Mouse (Mus musculus) kidney, adult 9 months (tissue): ENCODE results near the gene Gnaq.
"Not testable (repeated sequence)": the region's sequence is repeated elsewhere in the genome, so short reads cannot be mapped to it uniquely, and the experiment has no call there.

Source experiments
- DNase-seq: peaks from one replicate; pipeline ENCODE4 v3.0.0; 2022

Gene Gnaq

GRCm38 (mm10) chr19:16132791-16132864 lies at the start of gene Gnaq:
Gene Gnaq (plus strand): TSS chr19:16132831.
- DNase-seq, result no peak

DNA sequence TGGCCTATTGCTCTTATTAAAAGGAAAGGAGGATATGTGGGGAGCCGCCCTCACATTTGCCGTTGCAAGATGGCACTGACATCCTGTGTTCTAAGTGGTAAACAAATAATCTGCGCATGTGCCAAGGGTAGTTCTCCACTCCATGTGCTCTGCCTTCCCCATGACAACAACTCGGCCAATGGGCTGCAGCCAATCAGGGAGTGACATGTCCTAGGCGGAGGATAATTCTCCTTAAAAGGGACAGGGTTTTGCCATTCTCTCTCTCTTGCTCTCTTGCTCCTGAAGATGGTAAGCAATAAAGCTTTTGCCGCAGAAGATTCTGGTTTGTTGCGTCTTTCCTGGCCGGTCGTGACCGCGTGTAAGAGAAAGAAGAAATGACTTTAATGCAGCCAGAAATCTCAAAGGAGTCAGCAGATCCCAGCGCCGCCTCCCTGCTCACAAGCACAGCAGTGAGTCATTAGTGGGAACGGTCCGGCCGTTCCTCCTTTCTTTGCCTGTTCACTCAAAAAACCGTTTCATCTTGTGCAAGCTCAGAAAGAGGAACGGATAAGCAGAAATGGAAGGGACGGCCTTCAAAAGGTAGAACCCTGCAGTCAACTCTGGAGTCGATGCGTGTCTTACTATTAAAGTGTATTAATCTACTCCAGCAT lies 48.5 kb upstream of the Gnaq start:
- DNase-seq, result not testable (repeated sequence)

GRCm38 (mm10) chr19:16085248-16085647 lies 47.4 kb upstream of the Gnaq start:
- DNase-seq, result no peak

GRCm38 (mm10) chr19:16086154-16086553 lies 46.5 kb upstream of the Gnaq start:
- DNase-seq, result no peak

DNA sequence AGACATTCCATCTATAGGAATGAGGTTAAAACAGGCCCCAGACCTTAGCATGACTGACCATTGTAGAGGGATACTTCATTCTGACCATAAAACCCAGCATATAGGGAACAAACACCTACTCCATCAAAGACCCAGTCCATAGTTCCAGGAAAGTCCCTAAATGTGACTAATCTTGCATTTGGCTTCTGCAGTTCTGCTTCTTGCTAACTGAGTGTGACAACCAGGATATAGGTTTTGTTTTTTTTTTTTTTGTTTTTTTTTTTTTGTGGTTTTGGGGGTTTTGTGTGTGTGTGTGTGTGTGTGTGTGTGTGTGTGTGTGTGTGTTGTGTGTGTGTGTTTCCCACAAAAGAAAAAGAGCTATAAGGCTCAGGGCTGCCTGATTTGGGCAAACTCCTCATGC lies 46.0 kb upstream of the Gnaq start:
- no peak for DNase-seq

- no peak for DNase-seq
These were observed 45.2 kb upstream of the Gnaq start for GRCm38 (mm10) chr19:16087391-16087790.

DNA sequence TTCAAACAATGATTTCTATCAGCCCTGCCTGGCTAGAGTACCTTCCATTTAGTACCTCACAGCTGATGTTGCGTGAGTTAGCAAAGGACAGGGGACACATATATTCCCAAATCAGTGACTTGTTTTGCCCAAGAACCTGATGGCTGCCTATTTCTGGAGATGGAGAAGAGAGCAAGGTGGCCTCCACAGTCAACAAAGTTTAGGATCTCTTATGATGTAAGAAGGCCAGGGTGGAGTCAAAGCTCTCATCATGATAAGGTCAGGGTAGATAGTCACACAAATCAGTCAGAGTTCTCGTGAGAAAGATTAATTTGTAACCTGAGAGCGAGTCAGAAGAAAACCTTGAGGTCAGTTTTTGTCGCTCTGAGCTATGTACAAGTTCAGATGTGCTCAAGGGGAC lies 39.0 kb upstream of the Gnaq start:
- no peak for DNase-seq

DNA sequence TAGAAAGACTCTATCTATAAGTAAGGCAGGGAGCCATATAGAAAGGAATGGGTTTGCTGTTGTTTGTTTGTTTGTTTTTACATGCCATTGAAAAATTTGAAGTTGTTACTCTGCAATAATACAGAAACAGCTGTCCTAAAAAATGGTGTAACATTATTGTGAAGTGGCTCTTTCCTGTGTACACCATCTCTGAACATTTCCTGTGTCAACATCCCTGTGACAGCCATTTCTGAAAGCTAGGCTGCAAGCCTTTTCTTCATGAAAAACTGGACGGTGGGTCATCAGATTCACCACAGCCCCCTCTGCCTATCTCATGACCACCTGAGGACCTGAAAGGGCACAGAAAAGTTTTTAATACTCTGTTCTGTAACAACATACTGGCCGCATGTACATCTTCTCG lies 22.7 kb upstream of the Gnaq start:
- DNase-seq, result no peak

- no peak for DNase-seq
These were observed 22.0 kb upstream of the Gnaq start for GRCm38 (mm10) chr19:16110670-16111069.

DNA sequence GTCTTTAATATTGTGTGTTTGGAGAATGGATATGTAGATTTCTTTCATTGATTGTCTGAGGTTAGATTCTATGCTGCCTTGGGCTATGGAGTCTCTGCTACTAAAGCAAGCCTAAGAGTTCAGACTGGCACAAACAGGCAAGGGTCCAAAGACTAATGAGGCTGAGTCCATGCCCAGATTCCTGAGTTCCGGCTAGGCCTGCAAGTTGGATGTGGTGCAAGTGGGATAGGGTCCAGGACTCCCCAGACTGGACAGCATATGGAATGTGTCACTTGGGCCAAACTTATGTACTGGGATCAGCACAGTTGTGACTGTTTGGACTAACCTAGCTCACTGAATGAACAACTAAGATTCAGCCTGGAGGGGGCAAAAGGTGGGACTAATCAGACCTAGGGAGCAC lies 19.3 kb upstream of the Gnaq start:
- peak; percentile 88 for DNase-seq

DNA sequence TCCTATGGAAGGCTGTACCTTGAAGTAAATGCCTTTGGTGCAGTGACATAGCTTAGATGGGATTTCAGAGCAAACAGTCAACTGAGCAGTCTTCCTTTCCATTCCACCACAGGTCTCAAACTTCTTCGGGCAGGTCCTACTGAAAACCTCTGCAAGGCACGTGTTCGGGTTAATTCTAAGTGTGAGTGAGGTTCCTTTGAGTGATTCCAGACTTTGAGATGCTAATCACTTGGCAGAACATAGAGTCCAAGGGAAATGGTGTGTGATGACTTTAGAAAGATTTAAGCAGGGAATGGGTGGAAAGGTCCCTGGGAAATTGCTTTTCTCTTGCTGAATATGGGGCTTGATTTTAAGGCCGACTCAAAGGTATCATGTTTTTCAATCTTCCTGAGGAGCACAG lies 14.2 kb upstream of the Gnaq start:
- DNase-seq, result peak; percentile 66

DNA sequence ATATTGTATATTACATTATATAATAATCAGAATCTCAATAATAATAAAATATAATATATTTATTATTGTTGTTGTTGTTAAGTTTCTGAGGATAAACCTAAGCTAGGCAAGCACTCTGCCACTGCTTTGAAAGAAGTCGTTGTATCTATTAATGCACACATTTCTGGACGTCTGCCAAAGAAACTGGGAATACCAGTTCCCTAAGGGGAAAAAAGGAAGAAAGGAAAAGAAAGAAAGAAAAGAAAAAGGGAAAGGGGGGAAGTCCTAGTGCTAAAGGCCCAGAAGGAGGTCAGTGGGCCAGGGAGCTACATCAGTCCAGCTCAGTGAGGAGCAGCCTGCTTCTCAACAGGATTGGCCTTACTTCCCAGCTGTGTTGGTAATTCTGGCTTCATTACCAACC lies 11.3 kb upstream of the Gnaq start:
- DNase-seq, result no peak

- DNase-seq, result peak; percentile 67
These were observed 3.9 kb upstream of the Gnaq start for GRCm38 (mm10) chr19:16128715-16129114.

DNA sequence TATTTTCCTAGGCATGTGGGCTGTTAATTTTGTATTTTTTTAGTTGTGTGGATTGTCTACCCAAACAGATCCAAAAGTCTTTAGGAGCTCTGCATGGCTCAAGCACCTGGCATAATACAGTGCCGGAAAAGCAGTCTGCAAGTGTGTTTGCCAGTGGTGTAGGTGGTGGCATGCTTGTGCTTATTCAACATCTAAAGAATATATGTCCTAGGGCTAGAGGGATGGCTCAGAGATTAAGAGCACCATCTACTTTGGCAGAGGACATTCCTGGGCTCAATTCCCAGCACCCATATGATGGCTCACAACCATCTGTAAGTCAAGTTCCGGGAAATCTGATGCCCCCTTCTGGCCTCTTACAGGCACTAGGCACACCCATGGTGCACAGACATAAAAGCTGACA lies 3.5 kb upstream of the Gnaq start:
- no peak for DNase-seq

DNA sequence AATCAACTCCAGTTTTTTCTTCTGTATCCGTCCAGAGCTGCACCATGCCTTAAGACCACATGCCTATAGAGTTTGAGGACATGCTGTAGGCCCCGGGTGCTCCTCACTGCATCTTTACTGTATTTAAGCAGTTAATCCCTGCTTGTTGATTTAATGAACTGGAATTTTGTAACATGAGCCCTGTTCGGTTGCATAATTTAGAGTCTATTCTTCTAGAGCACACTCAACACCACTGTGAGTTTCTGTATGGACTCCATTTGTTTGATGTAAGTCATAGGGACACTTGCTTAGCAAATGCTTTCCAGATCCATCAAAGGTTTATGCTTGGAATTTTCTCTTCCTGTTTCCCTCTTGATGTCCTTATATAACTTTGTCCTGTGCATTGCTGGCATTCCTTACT lies 2.2 kb upstream of the Gnaq start:
- DNase-seq, result no peak

DNA sequence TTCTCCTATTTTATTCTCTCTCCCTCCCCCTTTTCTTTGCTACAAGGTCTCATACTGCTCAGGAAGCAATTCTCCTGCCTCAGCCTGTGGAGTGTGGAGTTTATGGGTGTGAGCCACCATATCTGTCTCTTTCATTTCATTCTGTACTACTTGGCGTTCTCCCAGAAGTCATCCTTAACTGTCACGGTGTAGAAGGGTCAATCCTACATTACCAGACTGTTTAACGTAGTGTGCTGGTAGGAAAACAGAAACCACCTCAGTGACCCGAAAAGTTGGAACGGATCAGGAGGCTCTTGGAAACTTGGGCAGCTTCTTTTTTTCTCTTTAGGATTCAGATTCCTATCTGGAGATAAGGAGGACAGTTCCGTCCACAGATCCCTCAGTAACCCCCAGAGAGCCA lies 800 bp upstream of the Gnaq start:
- peak; percentile 54 for DNase-seq

DNA sequence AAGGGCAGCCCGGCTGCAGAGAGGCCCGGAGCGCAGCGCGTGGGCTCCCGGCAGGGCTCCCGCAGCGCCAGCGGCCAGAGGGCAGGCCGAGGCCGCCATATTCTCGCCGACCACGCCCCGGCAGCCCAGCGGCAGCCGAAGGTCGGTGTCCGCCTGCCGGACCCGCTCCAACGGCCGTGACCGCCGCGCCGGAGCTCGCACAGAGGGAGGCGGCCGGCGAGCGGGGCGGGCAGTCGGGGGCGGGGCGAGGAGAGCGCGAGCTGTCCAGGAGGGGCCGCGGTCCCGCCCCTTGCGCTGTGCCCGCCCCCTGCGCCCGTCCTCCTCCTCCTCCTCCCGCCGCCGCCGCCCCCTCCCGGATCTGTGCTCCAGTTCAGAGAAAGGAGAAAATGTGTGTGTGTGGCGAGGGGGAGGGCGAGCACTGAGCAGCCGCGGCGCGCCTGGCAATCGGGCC lies 266 bp upstream of the Gnaq start:
- peak; percentile 92 for DNase-seq

- DNase-seq, result peak; percentile 55
These were observed 462 bp downstream of the Gnaq start for GRCm38 (mm10) chr19:16132865-16133720.

DNA sequence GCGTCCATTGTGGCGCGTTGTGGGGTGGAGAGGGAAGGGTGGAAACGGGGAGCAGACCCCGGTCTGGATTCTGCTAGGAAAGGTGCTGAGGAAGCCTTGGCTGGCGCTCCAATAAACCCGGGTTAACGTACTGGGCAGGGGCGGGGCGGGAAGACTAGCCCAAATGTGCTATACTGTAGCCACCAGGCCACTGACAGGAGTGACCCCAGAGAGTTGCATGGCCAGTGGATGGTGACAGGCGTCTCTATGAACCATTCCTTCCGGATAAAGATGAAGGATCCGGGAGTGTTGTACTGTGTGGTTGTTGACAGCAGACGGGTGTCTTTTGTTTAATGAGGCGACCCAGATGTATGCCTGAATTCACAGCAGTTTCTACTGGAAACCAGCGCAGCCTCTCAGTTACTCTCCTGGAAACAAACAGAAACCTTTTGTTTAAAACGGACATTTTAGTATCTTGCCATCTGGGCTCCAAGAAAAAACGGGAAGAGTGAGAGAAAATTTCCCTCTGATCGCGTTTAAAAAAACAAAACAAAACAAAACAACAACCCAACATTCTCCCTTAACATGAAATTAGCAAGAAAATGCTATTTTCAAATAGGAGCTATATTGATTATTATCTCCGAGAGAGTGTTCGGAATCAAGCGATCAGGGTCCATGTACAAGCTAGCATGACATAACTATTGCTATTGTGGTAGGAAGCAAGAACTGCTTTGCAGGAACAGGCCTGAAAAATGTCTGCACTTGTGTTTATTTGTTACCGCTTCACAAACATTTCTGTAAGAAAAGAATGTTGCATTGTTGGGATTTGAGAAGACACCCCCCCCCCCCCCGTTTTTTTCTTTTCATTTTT lies 1.3 kb downstream of the Gnaq start:
- DNase-seq, result peak; percentile 42

GRCm38 (mm10) chr19:16138064-16138580 lies 5.5 kb downstream of the Gnaq start:
- no peak for DNase-seq

GRCm38 (mm10) chr19:16140710-16141109 lies 8.1 kb downstream of the Gnaq start:
- peak; percentile 39 for DNase-seq

- peak; percentile 38 for DNase-seq
These were observed 9.2 kb downstream of the Gnaq start for GRCm38 (mm10) chr19:16141857-16142256.

GRCm38 (mm10) chr19:16142990-16143389 lies 10.4 kb downstream of the Gnaq start:
- no peak for DNase-seq

DNA sequence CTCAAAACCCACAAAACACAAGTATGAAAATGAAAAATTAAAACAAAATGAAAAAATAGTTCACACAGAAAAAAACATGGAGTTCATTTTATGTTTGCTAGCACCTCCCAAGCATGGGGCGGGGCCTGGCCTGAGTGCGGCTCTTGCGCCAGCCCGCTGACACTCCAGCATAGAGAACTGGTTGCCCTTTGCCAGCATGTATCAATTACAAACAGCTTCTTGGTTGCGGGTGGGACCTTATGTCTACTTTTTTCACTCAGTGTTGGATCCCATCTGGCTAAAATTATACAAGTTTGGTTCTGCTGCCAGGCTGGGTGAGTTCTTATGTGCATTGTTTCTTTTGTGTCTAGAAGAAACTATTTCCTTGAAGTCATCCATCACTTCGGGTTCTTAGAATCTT lies 14.8 kb downstream of the Gnaq start:
- no peak for DNase-seq
